Mouse (Mus musculus) gastrocnemius, postnatal 36 days (tissue): ENCODE measurements at regions not wholly inside any gene's neighbourhood (a gene's known extent, or its start where the extent isn't known, plus 50 kb on each side); places are given as distances from the start of the nearest gene placed in this dataset.

Experiments used
- DNase-seq, 2 experiments: peaks; one replicate each; pipeline ENCODE4 v3.0.0; 2022
- intact Hi-C: fragments of 180-260 bp; cut with DNase I; formaldehyde crosslinking; loops from one replicate; pipeline ENCODE4 v1.15.1; 2025

GRCm38 (mm10) chr8:107715901-107716300, 127.6 kb upstream of the Psmd7 start:
- DNase-seq: no peak
- intact Hi-C loops: no loop called here

DNA sequence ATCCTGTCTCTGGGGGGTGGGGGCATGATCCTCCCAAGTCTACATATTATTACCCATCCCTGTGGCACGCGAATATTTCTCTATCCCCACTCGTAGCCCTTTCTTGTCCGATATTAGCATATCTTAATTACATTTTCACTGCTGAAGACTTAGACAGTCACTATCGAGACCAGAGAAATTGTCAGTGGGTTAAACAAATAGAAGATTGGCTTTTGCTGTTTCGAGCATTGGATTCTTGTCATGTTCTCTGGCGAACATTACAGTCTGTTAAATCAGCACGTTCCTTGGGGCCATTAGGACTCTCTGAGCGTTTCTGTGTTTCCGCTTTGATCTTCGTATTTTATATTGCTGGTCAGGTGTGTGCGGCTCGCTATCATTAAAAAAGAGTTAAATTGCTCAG, 129.6 kb upstream of the Psmd7 start:
- intact Hi-C loops: no loop called here
- no peak for DNase-seq

- intact Hi-C loops: no loop called here
- no peak for DNase-seq
Measured at GRCm38 (mm10) chr8:107719656-107720055, 131.4 kb upstream of the Psmd7 start.

GRCm38 (mm10) chr8:107726716-107727115, 138.5 kb upstream of the Psmd7 start:
- intact Hi-C loops: no loop called here
- no peak for DNase-seq

DNA sequence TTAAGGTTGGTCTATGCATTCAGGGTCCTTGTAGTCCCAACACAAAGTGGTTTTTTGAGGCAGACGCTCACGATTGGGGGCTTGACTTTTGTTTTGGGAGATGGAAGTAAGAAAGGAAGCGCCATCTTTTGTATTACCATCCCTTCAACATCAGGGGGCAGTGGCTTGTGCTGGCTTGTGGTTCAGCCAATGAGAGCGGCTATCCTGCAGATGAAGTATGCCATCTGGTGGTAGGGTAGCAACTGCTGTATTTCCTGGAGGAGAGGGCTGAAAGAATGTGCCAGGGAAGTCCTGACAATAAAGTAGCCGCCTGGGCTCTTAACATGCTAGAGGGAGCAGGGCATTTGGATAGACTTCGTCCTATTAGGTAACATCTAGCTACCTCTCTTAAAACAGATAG, 139.0 kb upstream of the Psmd7 start:
- no peak for DNase-seq
- intact Hi-C loops: no loop called here

DNA sequence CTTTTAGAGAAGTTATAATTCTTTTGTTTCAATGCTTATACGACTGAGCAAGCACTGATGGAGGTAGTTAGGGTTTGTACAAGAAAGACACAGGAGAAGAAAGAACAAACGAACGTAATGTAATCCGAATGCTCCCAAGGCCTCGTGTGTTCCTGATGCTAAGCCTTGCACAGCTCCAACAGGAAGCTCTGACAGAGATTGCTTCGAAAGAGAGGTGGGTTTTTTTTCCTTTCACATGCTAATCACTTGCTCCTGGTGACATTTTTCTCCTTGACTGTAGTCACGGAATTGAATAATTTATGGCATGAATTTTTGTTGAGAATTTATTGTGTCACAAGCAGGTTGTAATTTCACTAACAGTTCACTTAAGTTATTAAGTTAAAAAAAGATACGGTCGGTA, 150.8 kb upstream of the Psmd7 start:
- intact Hi-C loops: no loop called here
- no peak for DNase-seq

DNA sequence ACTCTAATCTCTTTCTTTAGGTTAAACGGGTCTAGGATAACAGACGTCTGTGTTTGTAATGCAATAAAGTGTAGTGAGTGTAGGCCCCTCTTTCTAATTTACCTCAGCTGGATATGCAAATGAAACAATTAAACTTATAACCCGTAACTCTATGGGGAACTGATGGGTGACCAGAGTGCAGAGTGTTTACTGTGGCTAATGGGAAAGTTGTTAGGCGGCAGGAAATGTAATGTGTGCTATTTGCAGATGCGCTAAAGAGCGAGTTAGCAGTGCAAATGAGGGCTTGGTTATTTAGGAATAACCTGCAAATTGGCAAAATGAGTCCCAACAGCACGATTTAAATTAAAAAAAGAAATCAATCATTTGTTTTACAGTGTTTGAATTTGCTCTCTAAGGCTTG, 168.8 kb upstream of the Psmd7 start:
- intact Hi-C loops: no loop called here
- no peak for DNase-seq

GRCm38 (mm10) chr8:107758637-107759036, 170.4 kb upstream of the Psmd7 start:
- intact Hi-C loops: no loop called here
- no peak for DNase-seq

GRCm38 (mm10) chr8:107776906-107777305, 165.5 kb upstream of the Zfhx3 start:
- intact Hi-C loops: no loop called here
- DNase-seq: no peak

GRCm38 (mm10) chr8:107785771-107786170, 156.7 kb upstream of the Zfhx3 start:
- intact Hi-C loops: no loop called here
- no peak for DNase-seq

DNA sequence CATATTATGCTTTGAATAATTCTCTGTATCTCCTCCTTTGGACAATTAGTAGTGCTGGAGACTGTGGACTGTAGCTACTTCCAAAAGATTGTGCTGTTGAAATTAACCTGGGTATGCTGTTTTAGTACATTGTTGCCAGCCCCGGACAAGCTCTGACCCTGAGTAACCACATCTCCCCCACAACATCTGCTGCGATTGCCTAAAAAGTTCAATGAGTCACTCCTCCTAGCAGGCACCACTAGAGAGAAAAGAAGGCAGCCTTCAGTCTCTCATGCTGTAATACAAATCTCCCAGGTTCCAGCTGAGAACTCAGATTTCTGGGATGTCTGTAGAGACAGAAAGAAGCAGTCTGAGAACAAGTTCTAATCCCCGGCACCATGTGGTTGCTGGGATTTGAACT, 150.2 kb upstream of the Zfhx3 start:
- intact Hi-C loops: no loop called here

GRCm38 (mm10) chr8:107814931-107815330, 127.5 kb upstream of the Zfhx3 start:
- intact Hi-C loops: no loop called here
- DNase-seq: no peak

More for the DNA sequence above, 150.2 kb upstream of the Zfhx3 start:
- DNase-seq: no peak

GRCm38 (mm10) chr8:107815775-107816174, 126.7 kb upstream of the Zfhx3 start:
- intact Hi-C loops: no loop called here
- no peak for DNase-seq

- no peak for DNase-seq
- intact Hi-C loops: no loop called here
Measured at GRCm38 (mm10) chr8:107817796-107818195, 124.6 kb upstream of the Zfhx3 start.

DNA sequence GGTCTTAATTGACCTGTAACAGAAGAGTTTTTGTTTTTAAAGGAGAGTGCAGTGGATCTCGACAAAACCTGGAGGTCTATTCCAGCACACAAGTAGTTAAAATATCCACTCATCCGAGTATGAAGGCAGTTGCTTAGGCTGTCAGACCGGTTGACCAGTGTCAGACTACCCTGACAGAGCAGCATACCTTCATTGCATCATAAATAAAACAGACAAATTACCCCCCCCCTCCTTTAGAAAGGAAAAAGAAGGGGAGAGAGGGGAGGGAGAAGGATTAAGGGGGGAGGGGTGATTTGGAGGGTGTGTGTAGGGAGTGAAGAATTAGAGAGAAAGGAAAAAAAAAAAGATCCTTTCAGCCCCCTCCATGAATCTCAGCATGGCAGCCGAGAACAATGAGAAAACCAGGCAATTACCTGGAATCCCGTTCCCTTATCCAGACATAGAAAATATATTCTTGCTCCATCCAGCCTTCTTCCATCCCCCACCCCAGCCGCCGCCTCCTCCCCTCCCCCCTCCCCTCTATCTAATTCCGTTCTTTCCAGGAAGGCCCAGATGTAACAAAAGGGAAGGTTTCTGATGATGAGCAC, 122.2 kb upstream of the Zfhx3 start:
- intact Hi-C loops: no loop called here
- no peak for DNase-seq

DNA sequence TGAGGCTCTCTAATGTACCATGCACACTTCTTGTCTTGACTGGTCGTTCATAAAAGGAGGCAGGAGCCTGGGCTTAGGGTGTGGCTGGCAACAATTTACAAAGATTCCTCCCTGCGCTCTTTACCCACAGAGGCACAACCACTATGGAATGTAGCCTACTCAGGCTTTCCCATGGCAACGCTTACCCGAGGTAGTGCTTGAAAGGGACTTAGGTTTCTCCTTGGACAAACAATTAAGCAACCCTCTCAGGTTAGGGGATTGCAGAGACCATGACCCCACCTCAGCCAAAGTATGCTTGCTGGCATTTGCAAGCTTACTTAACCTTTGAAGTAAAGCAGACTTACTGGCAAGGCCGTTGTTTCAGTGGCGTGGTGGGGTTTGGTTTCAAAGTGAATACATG, 120.9 kb upstream of the Zfhx3 start:
- intact Hi-C loops: no loop called here
- DNase-seq: no peak

- intact Hi-C loops: no loop called here
- DNase-seq: no peak
Measured at GRCm38 (mm10) chr8:107824096-107824495, 118.3 kb upstream of the Zfhx3 start.

DNA sequence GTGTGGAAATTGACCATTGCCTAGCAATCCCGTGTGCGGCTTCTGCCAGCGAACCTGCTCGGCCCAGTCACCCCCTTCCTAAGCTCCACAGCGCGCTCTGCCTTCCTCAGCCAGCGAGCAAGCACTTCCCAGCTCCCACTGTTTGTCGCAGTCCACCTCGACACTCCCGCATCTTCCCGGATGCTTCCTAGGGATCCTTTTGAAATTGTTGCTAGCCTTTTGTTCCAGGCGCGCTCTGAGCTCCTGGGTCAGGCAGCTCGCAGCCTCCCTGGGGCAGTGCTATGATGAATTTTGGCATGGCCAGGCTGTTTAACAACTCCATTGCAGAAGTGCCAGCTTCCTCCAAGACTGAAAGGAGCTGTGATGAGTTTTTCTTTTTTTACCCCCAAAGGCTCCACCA, 117.8 kb upstream of the Zfhx3 start:
- DNase-seq: no peak
- intact Hi-C loops: no loop called here

GRCm38 (mm10) chr8:107827500-107828125, 114.8 kb upstream of the Zfhx3 start:
- intact Hi-C loops: no loop called here

DNA sequence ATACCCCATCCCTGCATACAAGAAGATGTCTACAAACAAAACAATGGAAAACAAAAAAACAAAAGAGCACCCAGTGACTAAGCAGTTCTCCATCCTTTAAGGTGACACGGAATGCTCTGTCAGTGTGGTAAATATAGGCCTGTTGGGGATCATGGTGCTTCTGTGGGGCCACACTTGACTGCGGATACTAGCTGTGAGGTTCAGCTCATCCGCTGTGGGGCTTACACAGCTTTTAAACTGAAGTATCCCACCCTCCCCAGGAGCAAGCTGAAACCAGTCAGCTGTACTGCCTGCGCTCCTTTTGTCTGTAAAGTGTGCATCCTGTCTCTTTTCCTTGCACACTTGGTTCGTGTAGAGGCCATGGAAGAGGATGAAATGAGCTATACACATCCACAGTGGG, 113.9 kb upstream of the Zfhx3 start:
- DNase-seq: no peak
- intact Hi-C loops: no loop called here

More at GRCm38 (mm10) chr8:107827500-107828125, 114.8 kb upstream of the Zfhx3 start:
- no peak for DNase-seq

DNA sequence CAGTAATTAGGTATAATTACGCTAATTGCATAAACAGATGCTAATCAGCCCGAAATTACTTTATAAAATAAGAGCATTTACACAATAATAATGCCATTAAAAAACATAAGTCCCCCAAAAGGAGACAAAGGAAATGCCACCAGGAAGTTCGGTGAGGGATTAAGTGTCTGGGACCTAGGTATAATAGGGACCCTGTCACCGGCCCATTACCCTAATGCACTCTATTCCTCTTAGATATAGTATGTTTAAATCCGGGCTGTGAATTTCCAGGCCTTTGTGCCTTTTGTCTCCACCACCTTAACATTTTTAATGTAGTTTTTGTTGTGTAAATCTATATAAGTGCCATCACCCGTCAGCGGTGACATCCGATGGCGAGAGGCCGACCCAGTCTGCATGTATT, 109.0 kb upstream of the Zfhx3 start:
- no peak for DNase-seq
- intact Hi-C loops: no loop called here

DNA sequence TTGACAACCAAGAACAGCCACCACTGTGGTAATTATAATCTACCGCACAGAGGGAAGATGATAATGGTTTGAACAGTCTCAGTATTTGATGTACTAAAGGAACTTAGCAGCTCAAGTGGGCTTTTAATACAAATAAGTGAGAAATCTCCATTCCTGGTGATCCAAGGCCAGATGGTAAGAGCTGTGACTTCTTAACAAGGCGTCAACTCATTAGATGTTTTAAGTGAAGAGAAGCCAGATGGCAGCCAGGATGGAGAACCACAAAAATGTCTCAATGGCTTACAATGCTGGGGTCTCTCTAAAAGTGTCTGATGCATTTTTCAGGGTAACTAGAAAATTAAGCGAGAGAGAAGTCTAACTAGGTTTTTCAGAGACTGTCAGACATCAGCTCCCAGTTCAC, 96.3 kb upstream of the Zfhx3 start:
- no peak for DNase-seq

More for the DNA sequence above, 96.3 kb upstream of the Zfhx3 start:
- intact Hi-C loops: no loop called here
